Mouse (Mus musculus) midbrain, embryonic 11.5 days (tissue): ENCODE data around the gene Ihh. TPM values are rescaled to one million over a fixed set of nuclear protein-coding genes. Genes with fewer than 3 reads are reported as not detected.

Source experiments
- ATAC-seq: fragments of 200-750 bp; cut with Nextera tagmentation; 2 replicates; pipeline ENCODE4 v1.8.0; 2017; ENCODE audit warnings: moderate TSS enrichment, moderate library complexity; ENCODE audit not compliant: low FRiP score
- DNase-seq: peaks from one replicate; pipeline ENCODE4 v3.0.0; 2015; ENCODE audit warnings: low spot score; ENCODE audit errors: missing footprints
- H3K27ac ChIP-seq: fragments of 300-500 bp; sonication (generic); 2 replicates; pipeline ENCODE4 v1.5.1; 2014; ENCODE audit warnings: low read depth, low read length
- H3K27me3 ChIP-seq: fragments of 300-500 bp; sonication (generic); 2 replicates; pipeline ENCODE4 v1.6.1; 2014; ENCODE audit warnings: mild to moderate bottlenecking, low read length, moderate library complexity, mixed read lengths; ENCODE audit not compliant: control insufficient read depth, insufficient read depth
- H3K36me3 ChIP-seq: fragments of 300-500 bp; sonication (generic); 2 replicates; pipeline ENCODE4 v1.6.1; 2014; ENCODE audit warnings: mild to moderate bottlenecking, low read length, moderate library complexity, mixed read lengths; ENCODE audit not compliant: control insufficient read depth, insufficient read depth
- H3K4me1 ChIP-seq: fragments of 300-500 bp; sonication (generic); 2 replicates; pipeline ENCODE4 v1.6.1; 2014; ENCODE audit warnings: low read length; ENCODE audit not compliant: control insufficient read depth, insufficient read depth
- H3K4me2 ChIP-seq: fragments of 300-500 bp; sonication (generic); 2 replicates; pipeline ENCODE4 v1.6.1; 2014; ENCODE audit warnings: mild to moderate bottlenecking, moderate library complexity
- H3K4me3 ChIP-seq: fragments of 300-500 bp; sonication (generic); 2 replicates; pipeline ENCODE4 v1.5.1; 2014; ENCODE audit warnings: low read depth, low read length
- H3K9ac ChIP-seq: fragments of 300-500 bp; sonication (generic); 2 replicates; pipeline ENCODE4 v1.6.1; 2014; ENCODE audit warnings: low read length
- H3K9me3 ChIP-seq: fragments of 300-500 bp; sonication (generic); 2 replicates; pipeline ENCODE4 v1.6.1; 2016; ENCODE audit warnings: low read length; ENCODE audit not compliant: control insufficient read depth
- WGBS: fragments of 180-500 bp; shearing (Covaris S2); extraction: QIAGEN DNeasy Blood & Tissue Kit; methylation state at CpG from one replicate; pipeline ENCODE4 v1.1.7; 2014; 5-methylcytosine and 5-hydroxymethylcytosine counted together
- polyA plus RNA-seq: library from polyadenylated mRNA; unstranded; fragments of >200 nt; fragmentation: Nextera tagmentation; extraction: Ambion mirVana; gene quantifications from 2 replicates; pipeline ENCODE4 v1.2.1, GENCODE M21; 2014

Ihh gene
- polyA plus RNA-seq, 1 experiment from 2014 or later, result 0.22 TPM

- Histone ChIP-seq H3K27ac (no peak overlapping the region), H3K27me3 (no peaks in the 10 kb centered on the region), H3K9me3 (no peaks in the 10 kb centered on the region), H3K9ac (no peak overlapping the region), H3K36me3 (no peaks in the 10 kb centered on the region), H3K4me1 (peaks cover 4% of the 10 kb centered on the region; the same call in 1 of the 2 replicates), H3K4me3 (no peak overlapping the region), H3K4me2 (no peak overlapping the region)
- ATAC-seq (no peak), DNase-seq (no peak)
- 77% methylated on average over 8 of the region's 8 CpGs for WGBS
These were observed 16.6 kb upstream of the Ihh start for GRCm38 (mm10) chr1:74967962-74968580.

- no peaks in the 10 kb centered on the region for H3K36me3 ChIP-seq
- peak overlapping the region; percentile 21 for H3K9ac ChIP-seq
- no peaks in the 10 kb centered on the region for H3K9me3 ChIP-seq
- H3K4me1 ChIP-seq, result peaks cover 4% of the 10 kb centered on the region; the same call in 1 of the 2 replicates
- ATAC-seq (no peak), DNase-seq (peak; percentile 97)
- peak overlapping the region; percentile 34 for H3K4me2 ChIP-seq
- WGBS, result 19% methylated on average over 16 of the region's 16 CpGs
- H3K27ac ChIP-seq, result no peak overlapping the region
- no peaks in the 10 kb centered on the region for H3K27me3 ChIP-seq
- no peak overlapping the region for H3K4me3 ChIP-seq
These were observed 13.2 kb upstream of the Ihh start for GRCm38 (mm10) chr1:74964494-74965215.

- Histone ChIP-seq H3K27ac (no peak overlapping the region), H3K36me3 (no peaks in the 10 kb centered on the region), H3K4me2 (no peak overlapping the region), H3K9me3 (no peaks in the 10 kb centered on the region), H3K4me1 (peaks cover 4% of the 10 kb centered on the region; the same call in 1 of the 2 replicates), H3K9ac (no peak overlapping the region), H3K27me3 (no peaks in the 10 kb centered on the region), H3K4me3 (no peak overlapping the region)
- no peak for ATAC-seq
- 84% methylated on average over 5 of the region's 5 CpGs for whole genome bisulfite sequencing
- no peak for DNase-seq
These were observed 11.4 kb upstream of the Ihh start for GRCm38 (mm10) chr1:74962853-74963227.

- Histone ChIP-seq H3K9ac (no peak overlapping the region), H3K27me3 (no peaks in the 10 kb centered on the region), H3K4me3 (no peak overlapping the region), H3K4me2 (no peak overlapping the region), H3K36me3 (no peaks in the 10 kb centered on the region), H3K9me3 (no peaks in the 10 kb centered on the region), H3K4me1 (peaks cover 4% of the 10 kb centered on the region; the same call in 1 of the 2 replicates), H3K27ac (no peak overlapping the region)
- no peak for DNase-seq
- no peak for ATAC-seq
- WGBS, result 78% methylated on average over 5 of the region's 5 CpGs
These were observed 10.8 kb upstream of the Ihh start for GRCm38 (mm10) chr1:74962126-74962852.

GRCm38 (mm10) chr1:74961722-74962121 lies 10.2 kb upstream of the Ihh start:
- Histone ChIP-seq H3K9me3 (no peaks in the 10 kb centered on the region), H3K9ac (no peak overlapping the region), H3K36me3 (no peaks in the 10 kb centered on the region), H3K4me1 (peaks cover 4% of the 10 kb centered on the region; the same call in 1 of the 2 replicates), H3K4me3 (no peak overlapping the region), H3K4me2 (no peak overlapping the region), H3K27ac (no peak overlapping the region), H3K27me3 (no peaks in the 10 kb centered on the region)
- DNase-seq (no peak), ATAC-seq (no peak)
- WGBS, result 92% methylated on average over 7 of the region's 7 CpGs

GRCm38 (mm10) chr1:74960059-74960458 lies 8.6 kb upstream of the Ihh start:
- WGBS, result 92% methylated on average over 7 of the region's 7 CpGs
- H3K27me3 ChIP-seq, result peaks cover 4% of the 10 kb centered on the region; the same call in 1 of the 2 replicates

GRCm38 (mm10) chr1:74950576-74951490 lies 639 bp downstream of the Ihh start:
- peaks cover 16% of the 10 kb centered on the region for H3K4me1 ChIP-seq
- H3K36me3 ChIP-seq, result no peaks in the 10 kb centered on the region
- peaks cover 85% of the 10 kb centered on the region for H3K27me3 ChIP-seq
- H3K9me3 ChIP-seq, result no peaks in the 10 kb centered on the region
- H3K9ac ChIP-seq, result no peak overlapping the region
- WGBS, result 1% methylated on average over 82 of the region's 84 CpGs
- H3K4me2 ChIP-seq, result peak overlapping the region; percentile 51
- 0 out of 2 replicates have a peak, but pooled peaks have one; percentile 51 for ATAC-seq
- no peak overlapping the region for H3K27ac ChIP-seq
- DNase-seq, result peak; percentile 93
- H3K4me3 ChIP-seq, result peak overlapping the region; percentile 34

More at GRCm38 (mm10) chr1:74960059-74960458, 8.6 kb upstream of the Ihh start:
- ATAC-seq (no peak), DNase-seq (peak; percentile 57)
- peaks cover 4% of the 10 kb centered on the region; the same call in 1 of the 2 replicates for H3K4me1 ChIP-seq
- no peak overlapping the region for H3K27ac ChIP-seq
- no peaks in the 10 kb centered on the region for H3K9me3 ChIP-seq
- no peaks in the 10 kb centered on the region for H3K36me3 ChIP-seq
- no peak overlapping the region for H3K9ac ChIP-seq
- H3K4me2 ChIP-seq, result no peak overlapping the region
- H3K4me3 ChIP-seq, result no peak overlapping the region

GRCm38 (mm10) chr1:74950066-74950465 lies 1.4 kb downstream of the Ihh start:
- no peak for ATAC-seq
- Histone ChIP-seq H3K9me3 (no peaks in the 10 kb centered on the region), H3K4me3 (no peak overlapping the region), H3K27me3 (peaks cover 81% of the 10 kb centered on the region), H3K36me3 (no peaks in the 10 kb centered on the region), H3K4me1 (peaks cover 16% of the 10 kb centered on the region), H3K27ac (no peak overlapping the region), H3K4me2 (no peak overlapping the region), H3K9ac (no peak overlapping the region)
- DNase-seq, result peak; percentile 90
- 2% methylated on average over 16 of the region's 16 CpGs for WGBS
